Mouse (Mus musculus) lung, embryonic 16.5 days (tissue): ENCODE data around the gene Thegl. TPM values are rescaled to one million over a fixed set of nuclear protein-coding genes. Genes with fewer than 3 reads are reported as not detected.

Experiments used
- ATAC-seq: fragments of 200-750 bp; cut with Nextera tagmentation; 2 replicates; pipeline ENCODE4 v1.8.0; 2017; ENCODE audit warnings: low read depth, mild to moderate bottlenecking, moderate library complexity
- H3K27ac ChIP-seq: fragments of 300-500 bp; sonication (generic); 2 replicates; pipeline ENCODE4 v1.5.1; 2014; ENCODE audit warnings: mild to moderate bottlenecking, control low read depth, low read length
- H3K27me3 ChIP-seq: fragments of 300-500 bp; sonication (generic); 2 replicates; pipeline ENCODE4 v1.6.1; 2014; ENCODE audit warnings: low read depth, low read length, mixed read lengths; ENCODE audit not compliant: control insufficient read depth, insufficient read depth
- H3K36me3 ChIP-seq: fragments of 300-500 bp; sonication (generic); 2 replicates; pipeline ENCODE4 v1.6.1; 2014; ENCODE audit warnings: low read length; ENCODE audit not compliant: control insufficient read depth, insufficient read depth
- H3K4me1 ChIP-seq: fragments of 300-500 bp; sonication (generic); replicated peaks from 2 replicates; pipeline ENCODE4 v1.6.1; 2014; ENCODE audit warnings: low read length, mixed read lengths; ENCODE audit not compliant: control insufficient read depth, insufficient read depth
- H3K4me2 ChIP-seq: fragments of 300-500 bp; sonication (generic); 2 replicates; pipeline ENCODE4 v1.6.1; 2014; ENCODE audit warnings: low read depth, low read length, control low read depth
- H3K4me3 ChIP-seq: fragments of 300-500 bp; sonication (generic); 2 replicates; pipeline ENCODE4 v1.5.1; 2014; ENCODE audit warnings: mild to moderate bottlenecking, low read length, control low read depth
- H3K9ac ChIP-seq: fragments of 300-500 bp; sonication (generic); 2 replicates; pipeline ENCODE4 v1.6.1; 2014; ENCODE audit warnings: low read length, control low read depth
- H3K9me3 ChIP-seq: fragments of 300-500 bp; sonication (generic); 2 replicates; pipeline ENCODE4 v1.6.1; 2016; ENCODE audit warnings: low read length; ENCODE audit not compliant: control insufficient read depth
- WGBS: fragments of 180-500 bp; shearing (Covaris S2); extraction: QIAGEN DNeasy Blood & Tissue Kit; methylation state at CpG from one replicate; pipeline ENCODE4 v1.1.7; 2014; 5-methylcytosine and 5-hydroxymethylcytosine counted together
- polyA plus RNA-seq: library from polyadenylated mRNA; unstranded; fragments of >200 nt; fragmentation: Nextera tagmentation; extraction: Ambion mirVana; gene quantifications from 2 replicates; pipeline ENCODE4 v1.2.1, GENCODE M21; 2015

Thegl gene
- polyA plus RNA-seq, 1 experiment from 2014 or later, result 1.7 TPM

DNA sequence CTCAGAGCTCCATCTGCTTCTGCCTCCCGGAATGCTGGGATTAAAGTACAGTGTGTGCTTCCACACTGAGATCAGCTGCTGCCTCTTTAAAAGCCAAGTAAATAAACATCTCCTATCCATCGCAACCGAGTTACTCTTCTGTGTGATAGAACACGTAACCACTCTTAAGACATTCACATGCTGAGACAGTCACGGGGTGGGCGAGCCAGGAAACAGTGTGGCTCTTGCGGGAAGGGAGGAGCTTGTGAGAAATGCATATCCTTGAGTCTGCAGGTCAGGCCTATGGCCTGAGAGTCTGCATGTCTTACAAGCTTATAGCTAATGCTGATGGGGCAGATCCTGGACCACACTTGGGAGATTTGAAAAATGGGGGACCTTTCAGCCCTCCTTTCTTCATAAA, 70.7 kb downstream of the Thegl start:
- no peaks in the 10 kb centered on the region; the same call in 1 of the 2 replicates for H3K4me1 ChIP-seq
- WGBS, result 76% methylated on average over 7 of the region's 7 CpGs
- no peaks in the 10 kb centered on the region for H3K9me3 ChIP-seq
- H3K27me3 ChIP-seq, result no peaks in the 10 kb centered on the region
- H3K36me3 ChIP-seq, result peaks cover 5% of the 10 kb centered on the region; the same call in 1 of the 2 replicates
- ATAC-seq, result no peak
- no peak overlapping the region for H3K4me2 ChIP-seq
- H3K9ac ChIP-seq, result no peak overlapping the region
- H3K27ac ChIP-seq, result no peak overlapping the region
- no peak overlapping the region for H3K4me3 ChIP-seq

- H3K4me1 ChIP-seq, result no peaks in the 10 kb centered on the region; the same call in 1 of the 2 replicates
- H3K4me3 ChIP-seq, result no peak overlapping the region
- H3K4me2 ChIP-seq, result no peak overlapping the region
- ATAC-seq, result no peak
- no peaks in the 10 kb centered on the region for H3K9me3 ChIP-seq
- H3K27me3 ChIP-seq, result no peaks in the 10 kb centered on the region
- H3K9ac ChIP-seq, result no peak overlapping the region
- H3K27ac ChIP-seq, result no peak overlapping the region
- H3K36me3 ChIP-seq, result peaks cover 5% of the 10 kb centered on the region; the same call in 1 of the 2 replicates
- 76% methylated on average over 3 of the region's 3 CpGs for WGBS
These were observed 71.3 kb downstream of the Thegl start for GRCm38 (mm10) chr5:77087122-77087521.

DNA sequence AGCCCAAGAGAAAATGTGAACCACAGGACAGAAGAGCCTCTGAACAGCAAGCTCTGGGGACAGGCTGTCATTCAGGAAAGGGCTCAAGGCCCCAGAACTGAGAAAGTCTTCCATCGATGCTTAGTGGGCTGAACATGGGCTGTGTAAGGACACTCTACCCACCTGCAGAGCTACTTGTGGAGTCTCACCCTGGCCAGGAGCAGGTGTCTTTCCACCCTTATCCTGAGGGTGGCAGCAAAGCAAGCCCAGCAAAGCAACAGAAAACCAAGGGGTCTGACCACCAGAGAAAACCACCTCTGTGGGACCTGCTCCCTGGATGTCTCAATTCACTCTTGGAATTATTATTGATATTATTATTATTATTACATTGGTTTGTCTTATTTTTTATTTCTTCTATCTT, 73.5 kb downstream of the Thegl start:
- Histone ChIP-seq H3K9me3 (no peaks in the 10 kb centered on the region), H3K27ac (no peak overlapping the region), H3K27me3 (no peaks in the 10 kb centered on the region), H3K36me3 (peaks cover 5% of the 10 kb centered on the region; the same call in 1 of the 2 replicates), H3K9ac (no peak overlapping the region), H3K4me3 (no peak overlapping the region), H3K4me2 (no peak overlapping the region), H3K4me1 (peaks cover 4% of the 10 kb centered on the region; the same call in 1 of the 2 replicates)
- 58% methylated on average over 1 of the region's 1 CpGs for WGBS
- no peak for ATAC-seq

DNA sequence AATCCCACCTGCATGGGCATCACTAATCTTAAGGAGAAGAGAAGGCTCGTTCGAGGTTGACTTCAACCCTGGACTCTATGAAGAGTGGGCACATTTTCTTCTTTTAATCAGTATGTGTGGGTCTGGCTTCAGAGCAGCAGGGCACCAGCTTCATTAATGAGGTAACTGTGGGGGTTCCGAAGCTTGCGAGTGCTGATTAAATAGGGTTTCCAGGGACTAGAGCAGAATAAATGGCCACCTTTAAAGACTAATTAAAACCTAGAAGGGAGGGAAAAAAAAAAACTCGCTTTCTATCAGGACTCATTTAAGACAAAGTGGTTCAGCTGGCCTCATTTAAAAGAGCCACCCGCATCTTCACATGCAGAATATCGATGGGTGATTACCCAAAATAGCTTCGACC, 74.1 kb downstream of the Thegl start:
- Histone ChIP-seq H3K36me3 (peaks cover 5% of the 10 kb centered on the region; the same call in 1 of the 2 replicates), H3K27ac (no peak overlapping the region), H3K4me2 (no peak overlapping the region), H3K9me3 (no peaks in the 10 kb centered on the region), H3K4me3 (no peak overlapping the region), H3K27me3 (no peaks in the 10 kb centered on the region), H3K4me1 (peaks cover 4% of the 10 kb centered on the region; the same call in 1 of the 2 replicates), H3K9ac (no peak overlapping the region)
- ATAC-seq, result no peak
- 84% methylated on average over 8 of the region's 8 CpGs for WGBS

GRCm38 (mm10) chr5:77090521-77091096, 74.8 kb downstream of the Thegl start:
- H3K9me3 ChIP-seq, result no peaks in the 10 kb centered on the region
- H3K9ac ChIP-seq, result no peak overlapping the region
- 50% methylated on average over 5 of the region's 5 CpGs for WGBS
- ATAC-seq, result no peak
- H3K27ac ChIP-seq, result no peak overlapping the region
- H3K36me3 ChIP-seq, result peaks cover 5% of the 10 kb centered on the region; the same call in 1 of the 2 replicates
- no peaks in the 10 kb centered on the region for H3K27me3 ChIP-seq
- H3K4me3 ChIP-seq, result no peak overlapping the region
- peaks cover 7% of the 10 kb centered on the region; the same call in 1 of the 2 replicates for H3K4me1 ChIP-seq
- no peak overlapping the region for H3K4me2 ChIP-seq

- H3K36me3 ChIP-seq, result peaks cover 5% of the 10 kb centered on the region; the same call in 1 of the 2 replicates
- no peak for ATAC-seq
- peaks cover 8% of the 10 kb centered on the region; the same call in 1 of the 2 replicates for H3K4me1 ChIP-seq
- H3K4me3 ChIP-seq, result no peak overlapping the region
- H3K9ac ChIP-seq, result no peak overlapping the region
- no peak overlapping the region for H3K27ac ChIP-seq
- peak overlapping the region; percentile 35 for H3K4me2 ChIP-seq
- H3K9me3 ChIP-seq, result no peaks in the 10 kb centered on the region
- WGBS, result 63% methylated on average over 3 of the region's 3 CpGs
- no peaks in the 10 kb centered on the region for H3K27me3 ChIP-seq
These were observed 76.1 kb downstream of the Thegl start for GRCm38 (mm10) chr5:77091923-77092322.

DNA sequence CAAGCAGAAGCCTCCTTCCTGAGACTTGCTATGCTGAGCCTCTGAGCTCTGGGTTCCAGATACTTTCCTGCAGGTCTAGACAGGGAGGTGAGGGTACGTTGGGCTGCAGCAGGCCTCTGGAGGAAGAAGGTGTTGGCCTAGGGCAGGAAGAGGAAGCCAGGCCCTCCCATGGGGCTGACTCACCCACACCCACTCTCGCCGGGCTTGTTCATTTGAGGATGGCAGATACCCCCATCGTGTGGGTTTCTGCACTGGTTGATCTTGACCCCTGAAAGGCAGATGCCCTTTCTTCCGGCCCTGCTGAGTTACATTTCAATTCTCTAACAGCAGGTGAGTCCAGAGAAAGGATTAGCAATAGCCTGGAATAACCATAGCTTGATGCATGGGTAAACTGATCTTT, 76.7 kb downstream of the Thegl start:
- Histone ChIP-seq H3K4me1 (peaks cover 8% of the 10 kb centered on the region; the same call in 1 of the 2 replicates), H3K4me3 (peak overlapping the region; percentile 22), H3K27ac (peak overlapping the region; percentile 20; the same call in 1 of the 2 replicates), H3K27me3 (no peaks in the 10 kb centered on the region), H3K9me3 (no peaks in the 10 kb centered on the region), H3K4me2 (peak overlapping the region; percentile 35), H3K9ac (peak overlapping the region; percentile 27), H3K36me3 (peaks cover 5% of the 10 kb centered on the region; the same call in 1 of the 2 replicates)
- WGBS, result 52% methylated on average over 5 of the region's 5 CpGs
- ATAC-seq, result no peak

GRCm38 (mm10) chr5:77093961-77094360, 78.1 kb downstream of the Thegl start:
- peak overlapping the region; percentile 65 for H3K4me3 ChIP-seq
- H3K27ac ChIP-seq, result peak overlapping the region; percentile 21; the same call in 1 of the 2 replicates
- peak overlapping the region; percentile 92 for H3K4me2 ChIP-seq
- H3K27me3 ChIP-seq, result no peaks in the 10 kb centered on the region
- peaks cover 10% of the 10 kb centered on the region; the same call in 1 of the 2 replicates for H3K4me1 ChIP-seq
- H3K9me3 ChIP-seq, result no peaks in the 10 kb centered on the region
- 41% methylated on average over 8 of the region's 8 CpGs for WGBS
- H3K9ac ChIP-seq, result peak overlapping the region; percentile 76
- no peak for ATAC-seq
- no peaks in the 10 kb centered on the region for H3K36me3 ChIP-seq

DNA sequence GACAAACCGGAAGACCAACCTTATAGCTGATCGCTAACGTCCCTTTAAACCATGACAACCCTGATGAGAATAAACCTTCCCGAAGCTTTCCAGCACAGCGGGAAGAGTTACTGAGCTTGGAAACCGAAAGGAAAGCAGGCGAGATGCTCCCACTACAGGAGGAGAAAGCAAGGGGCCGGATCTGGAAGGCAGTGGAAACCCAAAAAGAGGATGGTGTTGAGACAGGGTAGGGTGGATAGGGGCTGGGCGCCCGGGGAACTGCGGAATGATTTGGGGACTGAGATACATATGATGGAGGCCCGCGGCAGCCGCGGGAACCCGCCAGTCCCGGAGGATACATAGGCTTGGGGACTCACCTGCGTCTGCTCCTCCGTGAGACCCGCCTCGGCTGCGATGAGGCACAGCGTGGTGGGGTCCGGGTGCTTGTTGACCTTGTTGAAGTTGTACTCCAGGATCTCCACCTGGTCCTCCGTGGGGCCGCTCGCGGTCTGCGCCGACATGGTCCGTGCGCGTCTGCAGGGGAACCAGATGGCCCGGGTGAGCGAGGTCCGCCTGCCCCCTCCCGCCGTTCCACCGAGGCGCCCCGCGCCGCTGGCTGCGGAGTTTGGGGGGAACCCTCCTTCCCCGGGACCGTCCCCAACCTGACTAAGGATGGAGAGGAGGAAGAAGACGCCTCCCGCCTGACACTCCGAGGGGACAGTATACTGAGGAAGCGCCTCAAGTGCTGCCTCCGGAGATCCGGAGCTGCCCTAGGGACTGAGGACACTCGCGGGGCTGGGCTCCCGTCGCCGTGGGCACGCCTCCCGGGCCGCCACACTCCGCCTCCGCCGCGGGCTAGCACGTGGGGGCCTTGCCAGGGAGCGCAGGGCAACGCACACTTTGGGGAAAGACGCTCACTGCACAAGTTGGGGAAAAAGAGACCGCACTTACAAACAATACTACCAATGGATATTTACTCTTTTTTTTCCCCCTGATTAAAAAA, 79.0 kb downstream of the Thegl start:
- Histone ChIP-seq H3K4me2 (peak overlapping the region; percentile 92), H3K27me3 (no peaks in the 10 kb centered on the region), H3K27ac (peak overlapping the region; percentile 69), H3K4me3 (peak overlapping the region; percentile 65), H3K9ac (peak overlapping the region; percentile 76), H3K36me3 (no peaks in the 10 kb centered on the region), H3K4me1 (peaks cover 13% of the 10 kb centered on the region), H3K9me3 (no peaks in the 10 kb centered on the region)
- ATAC-seq, result peak; percentile 90
- under 1% methylated on average over 69 of the region's 69 CpGs for WGBS
